Mouse (Mus musculus) kidney, postnatal 25 days (tissue): ENCODE measurements around the gene Hcfc1.
A peak's percentile ranks its signal among the peaks of the same experiment; 100 is the strongest.

Source experiments
- DNase-seq, 2 experiments: peaks; one replicate each; pipeline ENCODE4 v3.0.0; 2021; ENCODE audit warnings: mixed read lengths in 2 of 2

Gene Hcfc1

GRCm38 (mm10) chrX:73966248-73967176 is at the start of gene Hcfc1:
TSS of gene Hcfc1 (minus strand) at chrX:73966357.
- peak; percentile 93 to 94 for DNase-seq

GRCm38 (mm10) chrX:74014597-74014996 is 48.4 kb upstream of the Hcfc1 start:
- no peak for DNase-seq

- no peak for DNase-seq
Measured at GRCm38 (mm10) chrX:74008063-74008462, 41.9 kb upstream of the Hcfc1 start.

- no peak for DNase-seq
Measured at GRCm38 (mm10) chrX:74006401-74006800, 40.2 kb upstream of the Hcfc1 start.

- no peak for DNase-seq
Measured at GRCm38 (mm10) chrX:74003644-74004043, 37.5 kb upstream of the Hcfc1 start.

GRCm38 (mm10) chrX:74001024-74001423 is 34.9 kb upstream of the Hcfc1 start:
- DNase-seq = no peak

GRCm38 (mm10) chrX:73998911-73999869 is 33.0 kb upstream of the Hcfc1 start:
- peak; percentile 27 to 38 for DNase-seq

- DNase-seq = no peak
Measured at GRCm38 (mm10) chrX:73977783-73978182, 11.6 kb upstream of the Hcfc1 start.

GRCm38 (mm10) chrX:73976283-73976682 is 10.1 kb upstream of the Hcfc1 start:
- DNase-seq = no peak

- no peak for DNase-seq
Measured at GRCm38 (mm10) chrX:73972774-73973173, 6.6 kb upstream of the Hcfc1 start.

- DNase-seq = no peak
Measured at GRCm38 (mm10) chrX:73970781-73971180, 4.6 kb upstream of the Hcfc1 start.

- DNase-seq = no peak
Measured at GRCm38 (mm10) chrX:73969729-73970128, 3.6 kb upstream of the Hcfc1 start.

GRCm38 (mm10) chrX:73969167-73969566 is 3.0 kb upstream of the Hcfc1 start:
- DNase-seq = no peak

GRCm38 (mm10) chrX:73967177-73968075 is 1.3 kb upstream of the Hcfc1 start:
- peak; percentile 93 to 95 for DNase-seq

- peak; percentile 52 to 73 for DNase-seq
Measured at GRCm38 (mm10) chrX:73965307-73965706, 850 bp downstream of the Hcfc1 start.

GRCm38 (mm10) chrX:73964363-73964762 is 1.8 kb downstream of the Hcfc1 start:
- peak; percentile 9 to 52 for DNase-seq

- no peak for DNase-seq
Measured at GRCm38 (mm10) chrX:73954988-73955387, 11.2 kb downstream of the Hcfc1 start.

GRCm38 (mm10) chrX:73952603-73953002 is 13.6 kb downstream of the Hcfc1 start:
- no peak for DNase-seq

- no peak for DNase-seq
Measured at GRCm38 (mm10) chrX:73949341-73949740, 16.8 kb downstream of the Hcfc1 start.

GRCm38 (mm10) chrX:73948647-73949046 is 17.5 kb downstream of the Hcfc1 start:
- peak; percentile 49 to 60 for DNase-seq

GRCm38 (mm10) chrX:73946896-73947295 is 19.3 kb downstream of the Hcfc1 start:
- no peak for DNase-seq

- DNase-seq = no peak
Measured at GRCm38 (mm10) chrX:73942294-73942693, 23.9 kb downstream of the Hcfc1 start.
